Mouse (Mus musculus): Measurements from ENCODE around the gene Il20.

Il20 gene

GRCm38 (mm10) chr1:130911401-130912010, at the start of gene Il20:
TSS of gene Il20 (minus strand) at chr1:130911451.
- no peak for DNase-seq (ENCODE audit: low spot score in 2 of 2)

- no peak for DNase-seq (ENCODE audit: low spot score in 2 of 2)
Observed at GRCm38 (mm10) chr1:130946920-130947319, 35.7 kb upstream of the Il20 start.

- DNase-seq (ENCODE audit: low spot score in 2 of 2): no peak
Observed at GRCm38 (mm10) chr1:130941801-130942200, 30.6 kb upstream of the Il20 start.

GRCm38 (mm10) chr1:130940065-130940687, 28.9 kb upstream of the Il20 start, which contains the start of gene Il19:
TSS of gene Il19 (minus strand) at chr1:130940115.
- DNase-seq (ENCODE audit: low spot score in 2 of 2): no peak

- no peak for DNase-seq (ENCODE audit: low spot score in 2 of 2)
Observed at GRCm38 (mm10) chr1:130938192-130938591, 26.9 kb upstream of the Il20 start.

- DNase-seq (ENCODE audit: low spot score in 2 of 2): no peak
Observed at GRCm38 (mm10) chr1:130937170-130937569, 25.9 kb upstream of the Il20 start.

GRCm38 (mm10) chr1:130936351-130936750, 25.1 kb upstream of the Il20 start:
- no peak for DNase-seq (ENCODE audit: low spot score in 2 of 2)

- DNase-seq (ENCODE audit: low spot score in 2 of 2): no peak
Observed at GRCm38 (mm10) chr1:130926484-130926883, 15.2 kb upstream of the Il20 start.

- no peak for DNase-seq (ENCODE audit: low spot score in 2 of 2)
Observed at GRCm38 (mm10) chr1:130918323-130918980, 7.2 kb upstream of the Il20 start.

GRCm38 (mm10) chr1:130902505-130902904, 8.7 kb downstream of the Il20 start:
- DNase-seq (ENCODE audit: low spot score in 2 of 2): no peak

- DNase-seq (ENCODE audit: low spot score in 2 of 2): no peak
Observed at GRCm38 (mm10) chr1:130894468-130894867, 16.8 kb downstream of the Il20 start.

GRCm38 (mm10) chr1:130893329-130894040, 17.8 kb downstream of the Il20 start:
- no peak for DNase-seq (ENCODE audit: low spot score in 2 of 2)

- no peak for DNase-seq (ENCODE audit: low spot score in 2 of 2)
Observed at GRCm38 (mm10) chr1:130892446-130892845, 18.8 kb downstream of the Il20 start.

GRCm38 (mm10) chr1:130887354-130887753, 23.9 kb downstream of the Il20 start, which contains the start of gene Il24:
TSS of gene Il24 (minus strand) at chr1:130887454.
- DNase-seq (ENCODE audit: low spot score in 2 of 2): no peak

- no peak for DNase-seq (ENCODE audit: low spot score in 2 of 2)
Observed at GRCm38 (mm10) chr1:130883146-130883545, 28.1 kb downstream of the Il20 start.

GRCm38 (mm10) chr1:130879927-130880326, 31.3 kb downstream of the Il20 start:
- DNase-seq (ENCODE audit: low spot score in 2 of 2): no peak

- no peak for DNase-seq (ENCODE audit: low spot score in 2 of 2)
Observed at GRCm38 (mm10) chr1:130877889-130878614, 33.2 kb downstream of the Il20 start.

- peak in 1 of 2 experiments; percentile 35 for DNase-seq (ENCODE audit: low spot score in 2 of 2)
Observed at GRCm38 (mm10) chr1:130876931-130877509, 34.2 kb downstream of the Il20 start.

GRCm38 (mm10) chr1:130875910-130876309, 35.3 kb downstream of the Il20 start:
- no peak for DNase-seq (ENCODE audit: low spot score in 2 of 2)

- DNase-seq (ENCODE audit: low spot score in 2 of 2): peak; percentile 16 to 36
Observed at GRCm38 (mm10) chr1:130875139-130875538, 36.1 kb downstream of the Il20 start.

GRCm38 (mm10) chr1:130872912-130873311, 38.3 kb downstream of the Il20 start:
- DNase-seq (ENCODE audit: low spot score in 2 of 2): no peak

All from heart, adult 9 months (tissue).